Mouse (Mus musculus): ENCODE measurements around the gene Eif3c. TPM values are rescaled to one million over a fixed set of nuclear protein-coding genes. Genes with fewer than 3 reads are reported as not detected.

The Eif3c gene
- total and polyA plus RNA-seq, 3 experiments: 233 to 819 (median 404) TPM

GRCm38 (mm10) chr7:126585717-126586116 lies 19.5 kb upstream of the Eif3c start, which contains the start of gene Cln3:
Gene Cln3, minus strand, starts transcription at chr7:126585817.
- Histone ChIP-seq H3K9ac (ENCODE audit: control insufficient read depth, low read depth, low read length, poor library complexity, severe bottlenecking) (peak within 1 kb of the TSS; percentile 85), H3K36me3 (ENCODE audit: control insufficient read depth in 1 of 2, insufficient read depth in 2 of 2, low read length in 2 of 2) (peaks cover 0 to 20% of the 10 kb centered on the region in 2 experiments; a peak in 2 of 4 replicates), H3K27me3 (ENCODE audit: control insufficient read depth in 1 of 2, insufficient read depth in 2 of 2, low read length in 2 of 2) (no peaks in the 10 kb centered on the region), H3K79me2 (ENCODE audit: control insufficient read depth, insufficient read depth, low read length, poor library complexity) (peaks cover 3% of the 10 kb centered on the region; the same call in 1 of the 2 replicates), H3K9me3 (replicated peaks; ENCODE audit: insufficient read depth, low read length) (no peaks in the 10 kb centered on the region), H3K4me3 (ENCODE audit: control insufficient read depth in 1 of 2, insufficient read depth in 1 of 2, low read depth in 2 of 2, low read length in 2 of 2) (peak within 1 kb of the TSS; percentile 26 to 82; a peak in 3 of 4 replicates), H3K4me1 (ENCODE audit: control insufficient read depth in 1 of 2, insufficient read depth in 2 of 2, low read length in 2 of 2) (peaks cover 7 to 34% of the 10 kb centered on the region in 2 experiments), H3K27ac (ENCODE audit: control insufficient read depth, low read depth, low read length) (peak within 1 kb of the TSS; percentile 95)
- TF ChIP-seq POLR2A (IDR thresholded peaks at IDR 0.05; ENCODE audit: control insufficient read depth in 1 of 2, insufficient read depth in 1 of 2, low read depth in 1 of 2, low read length in 2 of 2, poor library complexity in 1 of 2) (no peak), MAZ (IDR thresholded peaks at IDR 0.05; ENCODE audit: low read depth, low read length) (no peak), MXI1 (IDR thresholded peaks at IDR 0.05; ENCODE audit: low read depth, low read length) (no peak), MAFK (IDR thresholded peaks at IDR 0.05; ENCODE audit: borderline replicate concordance, low read depth, low read length) (no peak), ZMIZ1 (IDR thresholded peaks at IDR 0.05; ENCODE audit: low read depth, low read length) (no peak), MYB (IDR thresholded peaks at IDR 0.05; ENCODE audit: low read depth, low read length) (no peak), CHD1 (IDR thresholded peaks at IDR 0.05; ENCODE audit: low read depth, low read length) (no peak), MEF2A (IDR thresholded peaks at IDR 0.05; ENCODE audit: extremely low read depth, insufficient replicate concordance, low read depth, low read length, poor library complexity, severe bottlenecking) (no peak), NELFE (IDR thresholded peaks at IDR 0.05; ENCODE audit: low read depth, low read length) (no peak), CHD2 (IDR thresholded peaks at IDR 0.05; ENCODE audit: low read length) (no peak), E2F4 (IDR thresholded peaks at IDR 0.05; ENCODE audit: borderline replicate concordance, low read depth, low read length) (no peak), GABPA (IDR thresholded peaks at IDR 0.05; ENCODE audit: low read depth, low read length) (no peak), MYC (IDR thresholded peaks at IDR 0.05; ENCODE audit: low read depth, low read length) (no peak), RAD21 (IDR thresholded peaks at IDR 0.05; ENCODE audit: low read depth, low read length) (no peak), SMC3 (IDR thresholded peaks at IDR 0.05; ENCODE audit: low read depth, low read length) (no peak), KAT2A (conservative IDR thresholded peaks at IDR 0.05; ENCODE audit: low read depth, low read length) (no peak), TBP (IDR thresholded peaks at IDR 0.05; ENCODE audit: low read depth, low read length) (no peak), USF2 (IDR thresholded peaks at IDR 0.05; ENCODE audit: borderline replicate concordance in 1 of 2, insufficient read depth in 1 of 2, low read depth in 1 of 2, low read length in 2 of 2) (no peak), CTCF (IDR thresholded peaks at IDR 0.05 in 2 of 3, conservative IDR thresholded peaks at IDR 0.05 in 1 of 3; ENCODE audit: control insufficient read depth in 1 of 3, insufficient read depth in 1 of 3, low read depth in 2 of 3, low read length in 3 of 3, poor library complexity in 1 of 3, severe bottlenecking in 1 of 3) (no peak), TAL1 (IDR thresholded peaks at IDR 0.05; ENCODE audit: low read length) (no peak)
- DNase-seq (ENCODE audit: low read depth, low spot score): no peak

- Histone ChIP-seq H3K4me1 (ENCODE audit: control insufficient read depth in 1 of 2, insufficient read depth in 2 of 2, low read length in 2 of 2) (peaks cover 7 to 34% of the 10 kb centered on the region in 2 experiments), H3K36me3 (ENCODE audit: control insufficient read depth in 1 of 2, insufficient read depth in 2 of 2, low read length in 2 of 2) (peaks cover 0 to 20% of the 10 kb centered on the region in 2 experiments; a peak in 2 of 4 replicates), H3K9ac (ENCODE audit: control insufficient read depth, low read depth, low read length, poor library complexity, severe bottlenecking) (peak within 1 kb of the TSS; percentile 85), H3K27ac (ENCODE audit: control insufficient read depth, low read depth, low read length) (peak within 1 kb of the TSS; percentile 95), H3K9me3 (replicated peaks; ENCODE audit: insufficient read depth, low read length) (no peaks in the 10 kb centered on the region), H3K4me3 (ENCODE audit: control insufficient read depth in 1 of 2, insufficient read depth in 1 of 2, low read depth in 2 of 2, low read length in 2 of 2) (peak within 1 kb of the TSS; percentile 48 to 82), H3K27me3 (ENCODE audit: control insufficient read depth in 1 of 2, insufficient read depth in 2 of 2, low read length in 2 of 2) (no peaks in the 10 kb centered on the region), H3K79me2 (ENCODE audit: control insufficient read depth, insufficient read depth, low read length, poor library complexity) (peaks cover 3% of the 10 kb centered on the region; the same call in 1 of the 2 replicates)
- DNase-seq (ENCODE audit: low read depth, low spot score): peak; percentile 78
- TF ChIP-seq TCF12 (IDR thresholded peaks at IDR 0.05; ENCODE audit: low read depth, low read length) (0 out of 2 replicates have a peak, but pooled peaks have one; percentile 6), POLR2A (IDR thresholded peaks at IDR 0.05; ENCODE audit: control insufficient read depth in 1 of 2, insufficient read depth in 1 of 2, low read depth in 1 of 2, low read length in 2 of 2, poor library complexity in 1 of 2) (peak in 1 of 2 experiments; percentile 51; a peak in 3 of 4 replicates), ETS1 (IDR thresholded peaks at IDR 0.05; ENCODE audit: low read depth, low read length) (peak; percentile 32; the same call in 1 of the 2 replicates), UBTF (IDR thresholded peaks at IDR 0.05; ENCODE audit: borderline replicate concordance, insufficient read depth, low read depth, low read length) (no peak), TBP (IDR thresholded peaks at IDR 0.05; ENCODE audit: low read depth, low read length) (peak; percentile 50; the same call in 1 of the 2 replicates), EP300 (IDR thresholded peaks at IDR 0.05; ENCODE audit: low read depth in 1 of 2, low read length in 2 of 2) (peak in 1 of 2 experiments; percentile 36; a peak in 3 of 4 replicates), RAD21 (IDR thresholded peaks at IDR 0.05; ENCODE audit: low read depth, low read length) (no peak), BHLHE40 (IDR thresholded peaks at IDR 0.05; ENCODE audit: borderline replicate concordance, low read depth, low read length) (0 out of 2 replicates have a peak, but pooled peaks have one; percentile 35), RCOR1 (IDR thresholded peaks at IDR 0.05; ENCODE audit: low read depth, low read length) (peak; percentile 77), NRF1 (IDR thresholded peaks at IDR 0.05; ENCODE audit: insufficient read depth, low read depth, low read length, poor library complexity, severe bottlenecking) (no peak), HCFC1 (IDR thresholded peaks at IDR 0.05; ENCODE audit: low read depth, low read length) (peak; percentile 37; the same call in 1 of the 2 replicates), TAL1 (IDR thresholded peaks at IDR 0.05; ENCODE audit: low read length) (peak; percentile 35), MYB (IDR thresholded peaks at IDR 0.05; ENCODE audit: low read depth, low read length) (no peak), USF1 (IDR thresholded peaks at IDR 0.05; ENCODE audit: low read depth, low read length) (no peak)
These were observed 18.3 kb upstream of the Eif3c start, which contains the start of gene Apobr for GRCm38 (mm10) chr7:126584506-126584977. Gene Apobr, plus strand, starts transcription at chr7:126584942.

Measured in MEL (cell line).